Mouse (Mus musculus): Measurements from ENCODE around the gene Vps13c. TPM values are rescaled to one million over a fixed set of nuclear protein-coding genes. Genes with fewer than 3 reads are reported as not detected.

Gene Vps13c
- polyA plus RNA-seq, 1 experiment from 2014 or later = 6.5 TPM

GRCm38 (mm10) chr9:67883349-67883984 lies 43.3 kb downstream of the Vps13c start:
- no peak for ATAC-seq (ENCODE audit: low read depth)
- Histone ChIP-seq H3K4me2 (no peak overlapping the region), H3K27me3 (no peaks in the 10 kb centered on the region), H3K36me3 (peaks cover 67% of the 10 kb centered on the region), H3K9me3 (replicated peaks) (no peaks in the 10 kb centered on the region), H3K27ac (no peak overlapping the region), H3K4me1 (replicated peaks) (peaks cover 11% of the 10 kb centered on the region), H3K9ac (no peak overlapping the region), H3K4me3 (replicated peaks) (no peak overlapping the region)
- WGBS (ENCODE audit: insufficient replicate concordance) = 87% methylated on average over 13 of the region's 13 CpGs
- no peak for DNase-seq

DNA sequence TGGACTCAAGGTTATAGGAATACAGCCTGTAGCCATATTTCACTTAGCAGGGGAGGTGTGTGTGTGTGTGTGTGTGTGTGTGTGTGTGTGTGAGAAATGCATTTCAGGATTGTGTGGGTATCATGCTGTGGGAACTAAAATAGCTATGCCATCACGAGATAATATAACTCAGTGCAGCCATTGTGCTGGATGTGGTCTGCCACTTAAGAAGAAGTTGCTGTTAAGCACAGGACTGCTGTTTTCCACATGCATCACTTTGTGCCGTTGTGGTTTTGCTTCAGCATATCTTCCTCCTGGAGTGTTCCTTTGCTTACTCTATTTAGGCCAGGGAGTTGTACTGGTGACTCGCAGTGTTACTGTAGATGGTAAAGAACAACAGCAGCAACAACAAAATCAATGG lies 43.9 kb downstream of the Vps13c start:
- no peak overlapping the region for H3K9ac ChIP-seq
- no peaks in the 10 kb centered on the region for H3K9me3 ChIP-seq (replicated peaks)
- H3K4me2 ChIP-seq = no peak overlapping the region
- DNase-seq = no peak
- no peak overlapping the region for H3K4me3 ChIP-seq (replicated peaks)
- no peaks in the 10 kb centered on the region for H3K27me3 ChIP-seq
- ATAC-seq (ENCODE audit: low read depth) = no peak
- no peak overlapping the region for H3K27ac ChIP-seq
- peaks cover 5% of the 10 kb centered on the region for H3K4me1 ChIP-seq (replicated peaks)
- 63% methylated on average over 3 of the region's 3 CpGs for WGBS (ENCODE audit: insufficient replicate concordance)
- H3K36me3 ChIP-seq = peaks cover 65% of the 10 kb centered on the region

DNA sequence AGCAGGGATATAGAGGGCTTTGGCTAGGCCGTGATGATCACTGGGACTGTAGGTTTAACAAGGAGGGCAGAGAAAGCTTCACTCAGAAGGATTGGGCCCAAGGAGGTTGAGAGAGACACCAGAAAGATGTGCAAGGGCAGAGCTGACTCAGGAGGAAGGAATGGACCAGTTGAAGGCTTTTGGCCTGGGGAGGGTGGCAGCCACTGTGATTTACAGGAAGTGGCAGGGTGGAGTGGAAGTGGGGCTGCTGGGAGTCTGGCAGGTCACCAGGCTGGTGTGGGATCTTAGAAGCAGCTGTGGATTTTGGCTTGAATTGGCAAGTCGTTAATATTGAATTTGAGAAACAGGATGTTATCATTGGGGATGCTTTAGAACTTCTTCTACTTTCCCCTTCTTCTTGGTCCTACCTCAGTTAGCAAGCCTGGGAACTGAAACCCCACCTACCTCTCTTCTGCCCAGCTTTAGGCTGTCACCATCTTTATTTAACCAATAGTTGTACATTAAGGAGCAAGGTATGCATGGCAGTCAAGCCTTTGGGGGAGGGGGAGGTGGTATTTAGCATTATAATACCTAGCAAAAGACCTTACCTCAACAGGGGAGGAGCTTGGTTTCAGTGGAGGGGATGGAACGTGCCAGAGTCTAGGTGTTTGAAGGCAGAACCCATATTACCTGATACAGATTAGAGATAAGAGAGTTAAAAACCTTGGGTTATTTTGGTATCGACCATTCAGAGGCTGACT lies 47.0 kb downstream of the Vps13c start:
- DNase-seq (no peak), ATAC-seq (ENCODE audit: low read depth) (no peak)
- WGBS (ENCODE audit: insufficient replicate concordance) = 74% methylated on average over 4 of the region's 4 CpGs
- H3K27ac ChIP-seq = no peak overlapping the region
- no peaks in the 10 kb centered on the region for H3K4me1 ChIP-seq (replicated peaks)
- no peaks in the 10 kb centered on the region for H3K9me3 ChIP-seq (replicated peaks)
- no peaks in the 10 kb centered on the region for H3K27me3 ChIP-seq
- no peak overlapping the region for H3K9ac ChIP-seq
- no peak overlapping the region for H3K4me3 ChIP-seq (replicated peaks)
- no peak overlapping the region for H3K4me2 ChIP-seq
- peaks cover 62% of the 10 kb centered on the region for H3K36me3 ChIP-seq

GRCm38 (mm10) chr9:67893474-67893873 lies 53.3 kb downstream of the Vps13c start:
- Histone ChIP-seq H3K36me3 (peaks cover 68% of the 10 kb centered on the region), H3K4me2 (no peak overlapping the region), H3K9ac (no peak overlapping the region), H3K4me1 (replicated peaks) (no peaks in the 10 kb centered on the region), H3K27ac (no peak overlapping the region), H3K9me3 (replicated peaks) (no peaks in the 10 kb centered on the region), H3K4me3 (replicated peaks) (no peak overlapping the region), H3K27me3 (no peaks in the 10 kb centered on the region)
- ATAC-seq (ENCODE audit: low read depth) = no peak
- 72% methylated on average over 1 of the region's 1 CpGs for WGBS (ENCODE audit: insufficient replicate concordance)
- DNase-seq = no peak

DNA sequence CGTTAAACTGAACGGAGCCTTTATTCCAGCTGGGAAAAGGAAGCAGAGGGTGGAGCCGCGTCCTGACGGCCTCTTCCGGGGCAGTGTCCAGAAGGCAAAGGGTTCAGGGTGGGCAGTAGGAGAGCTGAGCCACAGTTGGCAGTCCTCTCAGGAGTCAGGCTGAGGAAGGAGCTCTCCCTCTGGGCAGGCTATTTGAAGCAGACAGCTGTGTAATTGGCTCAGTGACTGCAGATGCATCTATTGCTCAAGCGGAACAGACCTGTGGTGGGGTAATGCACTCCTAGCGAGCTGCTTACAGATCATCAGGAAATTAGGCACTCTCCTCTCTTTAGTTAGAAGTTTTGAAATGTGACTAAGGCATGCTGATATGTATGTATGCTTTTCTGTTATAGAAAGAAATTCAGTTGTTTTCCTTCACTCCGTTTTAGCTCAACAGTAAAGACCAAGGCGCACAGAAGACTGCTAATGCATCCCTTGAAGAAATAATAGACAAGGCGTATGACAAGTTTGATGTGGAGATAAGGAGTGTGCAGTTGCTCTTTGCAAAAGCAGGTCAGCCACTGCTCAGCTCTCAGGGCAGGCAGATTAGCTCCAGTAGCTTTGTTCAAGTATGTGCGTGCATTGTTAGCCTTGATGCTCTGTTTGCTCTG lies 56.6 kb downstream of the Vps13c start:
- Histone ChIP-seq H3K4me3 (replicated peaks) (no peak overlapping the region), H3K27ac (no peak overlapping the region), H3K27me3 (no peaks in the 10 kb centered on the region), H3K4me1 (replicated peaks) (no peaks in the 10 kb centered on the region), H3K4me2 (no peak overlapping the region), H3K9ac (no peak overlapping the region), H3K9me3 (replicated peaks) (no peaks in the 10 kb centered on the region), H3K36me3 (peaks cover 79% of the 10 kb centered on the region)
- WGBS (ENCODE audit: insufficient replicate concordance) = 86% methylated on average over 12 of the region's 12 CpGs
- ATAC-seq (ENCODE audit: low read depth) (no peak), DNase-seq (no peak)

GRCm38 (mm10) chr9:67900398-67900797 lies 60.2 kb downstream of the Vps13c start:
- no peak for ATAC-seq (ENCODE audit: low read depth)
- Histone ChIP-seq H3K27ac (no peak overlapping the region), H3K36me3 (peaks cover 66% of the 10 kb centered on the region), H3K9ac (no peak overlapping the region), H3K4me2 (no peak overlapping the region), H3K27me3 (no peaks in the 10 kb centered on the region), H3K9me3 (replicated peaks) (no peaks in the 10 kb centered on the region), H3K4me1 (replicated peaks) (no peaks in the 10 kb centered on the region), H3K4me3 (replicated peaks) (no peak overlapping the region)
- 76% methylated on average over 5 of the region's 5 CpGs for WGBS (ENCODE audit: insufficient replicate concordance)
- no peak for DNase-seq

DNA sequence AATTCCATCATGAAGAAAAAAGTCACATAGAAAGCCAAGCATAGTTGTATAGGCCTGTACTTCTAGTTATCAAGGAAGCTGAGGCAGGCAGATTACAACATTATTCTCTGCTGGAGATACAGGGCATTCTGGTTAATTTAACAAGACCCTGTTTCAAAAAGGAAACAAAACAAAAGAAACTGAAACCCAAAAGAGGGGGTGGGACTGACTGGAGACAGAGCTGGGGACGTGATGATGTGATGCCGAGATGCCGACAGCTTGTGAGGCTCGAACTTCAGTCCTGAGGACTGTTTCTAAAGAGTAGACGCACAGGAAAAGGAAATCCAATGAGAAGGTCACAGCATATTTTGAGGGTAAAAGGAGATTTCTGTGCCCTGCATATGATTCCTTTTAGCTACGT lies 64.2 kb downstream of the Vps13c start:
- no peak for DNase-seq
- 85% methylated on average over 6 of the region's 6 CpGs for WGBS (ENCODE audit: insufficient replicate concordance)
- no peak overlapping the region for H3K9ac ChIP-seq
- no peak for ATAC-seq (ENCODE audit: low read depth)
- no peaks in the 10 kb centered on the region for H3K9me3 ChIP-seq (replicated peaks)
- no peak overlapping the region for H3K27ac ChIP-seq
- no peak overlapping the region for H3K4me2 ChIP-seq
- no peaks in the 10 kb centered on the region for H3K27me3 ChIP-seq
- no peak overlapping the region for H3K4me3 ChIP-seq (replicated peaks)
- H3K36me3 ChIP-seq = peaks cover 79% of the 10 kb centered on the region
- no peaks in the 10 kb centered on the region for H3K4me1 ChIP-seq (replicated peaks)

DNA sequence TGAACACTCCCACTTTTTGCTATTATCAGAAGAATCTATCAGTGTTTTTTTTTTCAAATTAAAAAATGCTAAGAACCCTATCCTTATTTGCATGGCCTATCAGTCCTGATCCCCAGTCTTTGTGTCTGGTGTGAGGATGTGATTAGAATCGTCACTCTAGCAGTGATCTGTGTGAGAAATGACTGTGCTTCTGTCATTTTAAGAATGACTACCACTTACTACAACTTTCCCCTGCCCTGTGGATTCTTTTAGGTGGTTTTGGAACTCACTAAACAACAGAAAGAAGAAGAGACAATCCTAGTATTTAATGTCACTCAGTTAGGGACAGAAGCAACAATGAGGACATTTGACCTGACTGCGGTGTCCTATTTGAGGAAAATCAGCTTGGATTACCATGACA lies 65.3 kb downstream of the Vps13c start:
- H3K36me3 ChIP-seq = peaks cover 83% of the 10 kb centered on the region
- no peaks in the 10 kb centered on the region for H3K4me1 ChIP-seq (replicated peaks)
- no peak overlapping the region for H3K4me3 ChIP-seq (replicated peaks)
- H3K27ac ChIP-seq = no peak overlapping the region
- H3K27me3 ChIP-seq = no peaks in the 10 kb centered on the region
- no peak overlapping the region for H3K9ac ChIP-seq
- H3K9me3 ChIP-seq (replicated peaks) = no peaks in the 10 kb centered on the region
- ATAC-seq (ENCODE audit: low read depth) (no peak), DNase-seq (no peak)
- 78% methylated on average over 2 of the region's 2 CpGs for WGBS (ENCODE audit: insufficient replicate concordance)
- no peak overlapping the region for H3K4me2 ChIP-seq

DNA sequence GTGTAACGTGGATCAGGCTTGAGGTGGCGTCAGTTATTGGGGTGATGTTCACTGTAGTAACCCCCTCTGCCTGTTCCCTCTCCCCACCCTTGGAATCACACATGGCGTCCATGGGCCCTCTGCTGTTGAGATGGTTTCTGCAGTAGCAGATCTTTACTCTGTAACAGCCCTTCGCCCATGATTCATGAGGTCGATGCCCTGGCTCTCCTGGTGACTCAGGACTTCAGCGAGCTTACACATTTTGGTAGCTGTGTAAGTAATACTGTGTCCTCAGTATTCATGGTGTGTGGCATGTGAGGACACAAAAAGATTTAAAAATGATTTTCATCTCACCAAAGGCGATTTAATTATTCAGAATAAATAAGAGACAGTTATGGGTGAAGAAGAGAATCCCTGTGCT lies 74.5 kb downstream of the Vps13c start:
- Histone ChIP-seq H3K4me3 (replicated peaks) (no peak overlapping the region), H3K4me1 (replicated peaks) (no peaks in the 10 kb centered on the region), H3K4me2 (no peak overlapping the region), H3K27me3 (no peaks in the 10 kb centered on the region), H3K36me3 (peaks cover 77% of the 10 kb centered on the region), H3K9ac (no peak overlapping the region), H3K9me3 (replicated peaks) (no peaks in the 10 kb centered on the region), H3K27ac (no peak overlapping the region)
- DNase-seq (no peak), ATAC-seq (ENCODE audit: low read depth) (no peak)
- 84% methylated on average over 7 of the region's 7 CpGs for WGBS (ENCODE audit: insufficient replicate concordance)

DNA sequence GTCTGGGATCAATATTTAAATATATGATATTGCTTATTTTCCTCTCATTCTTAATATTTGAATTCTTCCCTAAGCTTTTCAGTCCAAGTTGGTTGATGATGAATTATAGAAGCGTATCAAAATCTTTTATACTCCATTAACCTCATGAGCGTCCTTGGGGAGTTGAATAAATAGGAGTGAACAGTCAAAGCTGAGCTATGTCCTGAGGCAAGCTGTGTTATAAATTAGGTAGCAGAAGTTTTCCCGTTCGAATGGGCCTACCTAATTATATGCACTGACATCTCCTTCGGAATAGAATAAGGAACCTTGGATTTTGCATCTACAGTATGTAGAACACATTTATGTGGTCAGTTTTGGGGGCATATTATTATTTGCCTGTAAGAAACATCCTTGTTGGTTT lies 82.2 kb downstream of the Vps13c start:
- 79% methylated on average over 5 of the region's 5 CpGs for WGBS (ENCODE audit: insufficient replicate concordance)
- no peak overlapping the region for H3K4me3 ChIP-seq (replicated peaks)
- H3K9me3 ChIP-seq (replicated peaks) = no peaks in the 10 kb centered on the region
- ATAC-seq (ENCODE audit: low read depth) = no peak
- peaks cover 72% of the 10 kb centered on the region for H3K36me3 ChIP-seq
- DNase-seq = no peak
- no peak overlapping the region for H3K4me2 ChIP-seq
- H3K27ac ChIP-seq = no peak overlapping the region
- H3K4me1 ChIP-seq (replicated peaks) = no peaks in the 10 kb centered on the region
- no peaks in the 10 kb centered on the region for H3K27me3 ChIP-seq
- H3K9ac ChIP-seq = no peak overlapping the region

- no peaks in the 10 kb centered on the region for H3K27me3 ChIP-seq
- H3K4me2 ChIP-seq = no peak overlapping the region
- no peaks in the 10 kb centered on the region for H3K4me1 ChIP-seq (replicated peaks)
- no peak overlapping the region for H3K9ac ChIP-seq
- no peak for DNase-seq
- peaks cover 77% of the 10 kb centered on the region for H3K36me3 ChIP-seq
- WGBS (ENCODE audit: insufficient replicate concordance) = 76% methylated on average over 7 of the region's 7 CpGs
- H3K9me3 ChIP-seq (replicated peaks) = no peaks in the 10 kb centered on the region
- no peak overlapping the region for H3K4me3 ChIP-seq (replicated peaks)
- no peak overlapping the region for H3K27ac ChIP-seq
- ATAC-seq (ENCODE audit: low read depth) = no peak
These were observed 90.4 kb downstream of the Vps13c start for GRCm38 (mm10) chr9:67930629-67931028.
